Mouse (Mus musculus): ENCODE results near the gene Dtl. TPM values are rescaled to one million over a fixed set of nuclear protein-coding genes. Genes with fewer than 3 reads are reported as not detected.
A peak's percentile ranks its signal among the peaks of the same experiment; 100 is the strongest.

Gene Dtl
- polyA plus RNA-seq, 1 experiment = 2.3 TPM

DNA sequence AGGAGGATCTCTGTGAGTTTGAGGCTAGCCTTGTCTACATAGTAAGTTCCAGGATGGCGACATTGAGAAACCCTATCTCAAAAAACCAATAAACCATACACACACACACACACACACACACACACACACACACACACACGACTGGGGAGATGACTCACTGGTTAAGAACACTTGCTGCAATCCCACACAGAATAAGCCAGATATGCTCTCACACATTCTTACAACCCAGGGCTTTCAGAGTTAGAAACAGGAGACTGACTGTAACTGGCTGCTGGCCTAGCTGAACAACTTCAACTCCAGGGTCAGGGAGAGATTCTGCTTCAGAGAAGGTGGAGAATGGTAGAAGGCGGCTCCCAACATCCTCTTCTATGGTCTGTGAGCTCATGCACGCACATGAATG, 62.1 kb downstream of the Dtl start:
- TF ChIP-seq FLI1 (IDR thresholded peaks at IDR 0.05; ENCODE audit: low read length) (no peak), GATA1 (IDR thresholded peaks at IDR 0.05; ENCODE audit: borderline replicate concordance, low read length) (no peak)
- Histone ChIP-seq H3K27me3 (replicated peaks) (peaks cover 2% of the 10 kb centered on the region), H3K9me3 (peaks cover 5% of the 10 kb centered on the region), H3K4me1 (peaks cover 12% of the 10 kb centered on the region), H3K4me3 (replicated peaks) (no peak overlapping the region), H3K36me3 (replicated peaks; ENCODE audit: low read length) (no peaks in the 10 kb centered on the region)

DNA sequence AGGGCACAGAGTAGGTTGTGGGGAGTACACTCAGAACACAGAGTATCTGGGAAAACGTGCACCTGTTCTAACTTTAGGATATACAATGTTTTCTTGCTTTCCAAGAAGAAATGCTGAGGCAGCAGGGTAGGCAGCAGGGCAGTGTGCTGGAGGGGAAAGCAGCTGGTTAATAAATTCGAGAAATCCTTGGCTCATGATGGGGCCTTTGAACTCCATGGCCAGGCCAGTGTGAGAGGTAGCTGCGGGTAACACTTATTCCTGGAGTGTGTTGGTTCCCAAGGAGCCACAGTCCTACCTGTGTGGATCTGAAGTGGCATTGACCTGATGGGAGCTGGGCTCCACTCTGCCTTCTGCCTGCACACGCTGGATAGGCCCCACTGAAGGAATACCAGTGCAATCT, 63.0 kb downstream of the Dtl start:
- Histone ChIP-seq H3K4me3 (replicated peaks) (no peak overlapping the region), H3K27me3 (replicated peaks) (peaks cover 4% of the 10 kb centered on the region), H3K9me3 (peaks cover 8% of the 10 kb centered on the region), H3K4me1 (peaks cover 8% of the 10 kb centered on the region), H3K36me3 (replicated peaks; ENCODE audit: low read length) (no peaks in the 10 kb centered on the region)
- TF ChIP-seq GATA1 (IDR thresholded peaks at IDR 0.05; ENCODE audit: borderline replicate concordance, low read length) (no peak), FLI1 (IDR thresholded peaks at IDR 0.05; ENCODE audit: low read length) (no peak)

DNA sequence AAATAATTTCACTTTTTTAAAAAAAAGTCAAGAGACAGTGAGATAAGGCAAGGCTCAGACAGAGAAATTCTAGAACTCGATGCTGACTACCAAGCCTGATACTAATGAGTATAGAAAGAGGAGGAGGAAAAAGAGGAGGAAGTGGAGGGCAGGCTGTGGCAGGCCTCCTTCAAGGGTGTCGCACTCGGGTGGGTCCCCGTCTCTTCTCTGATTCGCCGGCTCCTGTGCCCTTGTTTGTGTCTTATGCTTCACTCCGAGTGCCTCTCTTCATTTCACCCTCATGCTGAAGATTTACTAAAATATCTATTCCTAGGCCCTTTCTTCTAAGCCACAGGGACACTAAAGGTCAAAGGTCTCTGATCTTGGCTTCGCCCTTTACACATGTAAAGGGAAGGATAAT, 63.8 kb downstream of the Dtl start:
- Histone ChIP-seq H3K36me3 (replicated peaks; ENCODE audit: low read length) (no peaks in the 10 kb centered on the region), H3K27me3 (replicated peaks) (peaks cover 4% of the 10 kb centered on the region), H3K4me3 (replicated peaks) (no peak overlapping the region), H3K9me3 (peaks cover 8% of the 10 kb centered on the region), H3K4me1 (peaks cover 16% of the 10 kb centered on the region)
- TF ChIP-seq FLI1 (IDR thresholded peaks at IDR 0.05; ENCODE audit: low read length) (no peak), GATA1 (IDR thresholded peaks at IDR 0.05; ENCODE audit: borderline replicate concordance, low read length) (no peak)

DNA sequence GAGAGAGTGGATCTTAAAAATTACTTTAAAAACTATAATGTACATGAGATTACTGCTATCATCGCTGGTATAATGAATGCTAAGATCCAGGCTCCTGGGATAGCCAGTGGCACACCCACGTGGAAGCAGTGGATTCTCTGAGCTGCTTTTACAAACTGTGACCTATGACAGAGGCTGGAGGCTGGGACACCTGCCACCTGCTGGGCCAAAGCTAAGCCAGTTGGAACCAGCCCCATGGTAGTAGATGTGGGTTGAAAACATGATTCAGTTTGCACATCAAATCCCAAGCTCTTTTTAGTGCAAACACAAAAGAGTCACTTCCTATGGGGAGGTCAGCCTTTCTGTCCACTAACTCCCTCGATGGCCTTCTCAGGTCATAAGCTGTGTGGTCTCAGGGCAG, 65.5 kb downstream of the Dtl start:
- no peaks in the 10 kb centered on the region for H3K36me3 ChIP-seq (replicated peaks; ENCODE audit: low read length)
- TF ChIP-seq FLI1 (IDR thresholded peaks at IDR 0.05; ENCODE audit: low read length) = no peak
- no peak for TF ChIP-seq GATA1 (IDR thresholded peaks at IDR 0.05; ENCODE audit: borderline replicate concordance, low read length)
- no peak overlapping the region for H3K4me3 ChIP-seq (replicated peaks)
- peaks cover 15% of the 10 kb centered on the region for H3K4me1 ChIP-seq
- peaks cover 8% of the 10 kb centered on the region for H3K9me3 ChIP-seq
- H3K27me3 ChIP-seq (replicated peaks) = peaks cover 4% of the 10 kb centered on the region

DNA sequence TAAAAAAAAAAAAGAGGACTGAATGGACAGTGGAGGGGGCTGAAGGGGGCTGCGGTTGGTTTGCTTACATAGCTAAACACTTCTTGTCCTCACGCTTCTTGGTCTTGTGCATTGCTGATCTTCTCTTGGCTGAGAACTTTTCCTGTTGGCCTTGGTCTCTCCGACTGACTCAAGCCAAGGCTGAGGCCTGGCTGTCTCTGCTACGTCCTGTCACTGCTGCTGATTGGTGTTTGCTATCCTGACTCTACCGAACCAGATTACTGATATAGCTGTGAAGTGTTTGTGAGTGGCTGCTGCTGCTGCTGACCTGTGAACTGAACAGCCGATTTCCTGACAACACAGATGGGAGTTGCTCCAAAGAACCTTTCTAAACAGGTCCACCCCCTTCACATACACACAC, 66.2 kb downstream of the Dtl start:
- H3K4me1 ChIP-seq = peaks cover 14% of the 10 kb centered on the region
- H3K36me3 ChIP-seq (replicated peaks; ENCODE audit: low read length) = no peaks in the 10 kb centered on the region
- H3K9me3 ChIP-seq = peaks cover 8% of the 10 kb centered on the region
- H3K4me3 ChIP-seq (replicated peaks) = no peak overlapping the region
- peaks cover 4% of the 10 kb centered on the region for H3K27me3 ChIP-seq (replicated peaks)
- TF ChIP-seq FLI1 (IDR thresholded peaks at IDR 0.05; ENCODE audit: low read length) (no peak), GATA1 (IDR thresholded peaks at IDR 0.05; ENCODE audit: borderline replicate concordance, low read length) (no peak)

DNA sequence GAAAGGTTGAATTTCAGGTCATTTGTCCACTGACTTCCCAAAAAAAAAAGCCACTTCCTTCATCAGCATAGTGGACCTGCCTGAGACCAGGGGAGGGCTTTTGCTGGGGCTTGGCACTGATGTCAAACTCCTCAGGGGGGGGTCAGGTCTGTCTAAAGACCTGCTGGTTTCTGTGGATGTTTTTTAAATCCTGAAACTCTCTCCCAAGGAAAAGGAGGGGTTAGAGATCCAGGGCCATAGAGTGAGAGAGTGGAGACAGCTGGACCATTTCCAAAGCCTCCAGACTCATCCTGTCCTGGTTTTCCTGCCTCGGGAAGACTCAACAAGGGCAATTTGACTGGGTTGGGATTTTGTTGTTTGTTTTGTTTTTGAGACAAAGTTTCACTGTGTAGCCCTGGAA, 68.6 kb downstream of the Dtl start:
- peaks cover 8% of the 10 kb centered on the region for H3K9me3 ChIP-seq
- H3K36me3 ChIP-seq (replicated peaks; ENCODE audit: low read length) = no peaks in the 10 kb centered on the region
- H3K27me3 ChIP-seq (replicated peaks) = peaks cover 4% of the 10 kb centered on the region
- TF ChIP-seq FLI1 (IDR thresholded peaks at IDR 0.05; ENCODE audit: low read length) (no peak), GATA1 (IDR thresholded peaks at IDR 0.05; ENCODE audit: borderline replicate concordance, low read length) (no peak)
- H3K4me3 ChIP-seq (replicated peaks) = no peak overlapping the region
- peaks cover 14% of the 10 kb centered on the region for H3K4me1 ChIP-seq

DNA sequence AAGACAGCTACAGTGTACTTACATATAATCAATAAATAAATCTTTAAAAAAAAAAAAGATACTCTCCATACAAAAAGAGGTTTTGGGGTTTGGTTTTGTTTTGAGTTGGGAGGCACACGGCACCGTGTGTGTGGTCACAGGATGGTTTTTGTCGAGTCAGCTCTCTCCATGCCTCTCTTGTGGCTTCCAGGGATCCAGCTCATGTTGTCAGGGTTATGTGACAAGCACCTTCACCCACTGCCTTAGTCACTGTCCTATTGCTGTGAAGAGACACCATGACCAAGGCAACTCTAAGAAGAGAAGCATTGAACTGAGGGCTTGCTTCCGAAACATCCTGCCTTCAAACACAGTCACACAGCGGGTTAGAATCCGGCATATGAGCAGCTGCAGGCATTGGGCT, 75.7 kb downstream of the Dtl start:
- Histone ChIP-seq H3K27me3 (replicated peaks) (peaks cover 11% of the 10 kb centered on the region), H3K36me3 (replicated peaks; ENCODE audit: low read length) (no peaks in the 10 kb centered on the region), H3K9me3 (no peaks in the 10 kb centered on the region), H3K4me1 (peaks cover 33% of the 10 kb centered on the region), H3K4me3 (replicated peaks) (no peak overlapping the region)
- TF ChIP-seq GATA1 (IDR thresholded peaks at IDR 0.05; ENCODE audit: borderline replicate concordance, low read length) = no peak
- no peak for TF ChIP-seq FLI1 (IDR thresholded peaks at IDR 0.05; ENCODE audit: low read length)

DNA sequence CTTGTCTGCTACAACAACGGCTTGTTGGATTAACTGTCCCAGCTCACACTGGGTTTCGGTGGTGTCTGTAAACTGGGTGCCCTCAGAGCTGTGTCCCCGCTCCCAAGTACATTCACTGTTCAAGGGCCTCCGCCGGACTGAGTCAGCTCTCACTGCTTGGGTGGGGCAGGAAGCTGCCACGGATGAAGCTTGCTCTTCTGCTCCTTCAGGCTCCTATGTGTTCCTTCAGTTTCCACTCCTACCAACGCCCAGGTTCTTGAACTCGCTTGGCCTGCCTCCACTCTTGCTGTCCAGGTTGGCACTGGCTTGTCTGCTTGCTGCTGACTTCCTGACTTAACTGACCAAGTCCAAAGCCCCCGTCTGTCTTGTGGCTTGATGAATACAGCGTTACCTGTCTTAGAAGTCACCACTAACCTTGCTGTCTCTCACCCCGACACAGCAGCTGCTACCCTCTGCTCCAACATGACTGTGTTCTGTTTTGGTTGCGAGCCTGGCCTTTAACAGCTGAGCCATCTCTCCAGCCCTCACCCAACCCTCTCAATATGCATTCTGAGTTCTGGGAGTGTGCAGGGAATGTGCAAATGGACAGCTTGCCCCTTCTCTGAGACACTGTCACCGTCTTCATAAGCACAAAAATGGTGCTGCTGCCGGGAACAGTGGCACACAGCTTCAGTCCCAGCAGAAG, 76.9 kb downstream of the Dtl start:
- Histone ChIP-seq H3K27me3 (replicated peaks) (peaks cover 11% of the 10 kb centered on the region), H3K9me3 (no peaks in the 10 kb centered on the region), H3K4me1 (peaks cover 45% of the 10 kb centered on the region), H3K4me3 (replicated peaks) (peak overlapping the region; percentile 29), H3K36me3 (replicated peaks; ENCODE audit: low read length) (no peaks in the 10 kb centered on the region)
- TF ChIP-seq FLI1 (IDR thresholded peaks at IDR 0.05; ENCODE audit: low read length) (no peak), GATA1 (IDR thresholded peaks at IDR 0.05; ENCODE audit: borderline replicate concordance, low read length) (no peak)

DNA sequence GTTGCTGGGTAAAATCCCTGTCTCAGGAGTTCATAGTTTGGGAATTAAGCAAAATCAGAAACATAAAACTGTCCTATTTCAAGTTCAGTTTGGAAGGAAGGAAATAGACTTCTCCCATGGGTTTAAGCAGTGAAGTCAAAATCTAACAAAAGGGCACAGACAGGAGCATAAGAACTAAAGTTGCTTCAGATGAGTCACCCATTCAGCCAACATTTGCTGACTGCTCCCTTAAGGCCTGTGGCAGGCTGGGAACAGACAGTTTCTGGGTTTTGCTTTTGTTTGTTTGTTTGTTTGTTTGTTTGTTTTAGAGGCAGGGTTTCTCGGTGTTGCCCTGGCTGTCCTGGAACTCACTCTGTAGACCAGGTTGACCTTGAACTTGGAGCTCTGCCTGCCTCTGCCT, 78.7 kb downstream of the Dtl start:
- Histone ChIP-seq H3K9me3 (no peaks in the 10 kb centered on the region), H3K4me3 (replicated peaks) (no peak overlapping the region), H3K27me3 (replicated peaks) (peaks cover 18% of the 10 kb centered on the region), H3K36me3 (replicated peaks; ENCODE audit: low read length) (no peaks in the 10 kb centered on the region), H3K4me1 (peaks cover 58% of the 10 kb centered on the region)
- TF ChIP-seq FLI1 (IDR thresholded peaks at IDR 0.05; ENCODE audit: low read length) (no peak), GATA1 (IDR thresholded peaks at IDR 0.05; ENCODE audit: borderline replicate concordance, low read length) (no peak)

DNA sequence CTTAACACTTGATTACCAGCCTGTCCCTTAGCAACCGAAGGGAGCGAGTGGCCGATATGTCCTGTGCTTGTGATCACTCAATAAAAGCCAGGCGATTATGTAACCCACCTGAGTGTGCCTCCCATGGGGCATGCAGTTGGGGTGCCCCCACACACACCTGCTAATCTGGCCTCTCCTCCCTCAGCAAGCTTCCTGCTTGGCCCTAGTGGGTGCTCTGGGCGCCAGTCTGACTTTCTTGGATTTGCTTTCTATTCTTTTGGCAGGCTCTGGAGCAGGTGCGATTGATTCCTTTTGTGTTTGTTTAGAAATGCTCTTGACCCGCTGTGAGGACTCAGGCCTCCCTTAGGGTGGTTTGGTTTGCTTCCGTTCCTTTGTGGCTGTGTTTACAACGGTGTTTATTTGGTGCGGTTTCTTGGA, 80.3 kb downstream of the Dtl start:
- Histone ChIP-seq H3K36me3 (replicated peaks; ENCODE audit: low read length) (no peaks in the 10 kb centered on the region), H3K9me3 (no peaks in the 10 kb centered on the region), H3K4me3 (replicated peaks) (no peak overlapping the region), H3K27me3 (replicated peaks) (peaks cover 31% of the 10 kb centered on the region), H3K4me1 (peaks cover 68% of the 10 kb centered on the region)
- TF ChIP-seq FLI1 (IDR thresholded peaks at IDR 0.05; ENCODE audit: low read length) = no peak
- no peak for TF ChIP-seq GATA1 (IDR thresholded peaks at IDR 0.05; ENCODE audit: borderline replicate concordance, low read length)

DNA sequence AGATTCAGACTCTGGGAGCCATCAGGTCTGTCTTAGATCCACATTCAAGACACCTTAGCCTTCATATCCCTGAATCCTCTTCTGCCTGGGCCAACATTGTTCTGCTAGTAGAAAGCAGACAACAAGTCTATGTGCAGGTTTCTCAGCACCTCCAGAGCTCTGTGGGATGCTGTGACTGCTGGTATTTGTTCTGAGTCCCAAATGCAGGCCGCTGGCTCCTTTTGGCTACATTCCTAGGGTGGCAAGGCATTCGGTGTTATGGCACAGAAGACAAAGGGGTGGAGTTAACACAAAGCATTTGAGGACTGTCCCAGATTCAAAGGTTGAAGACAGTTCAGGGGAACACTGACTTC, 81.1 kb downstream of the Dtl start:
- Histone ChIP-seq H3K27me3 (replicated peaks) (peaks cover 34% of the 10 kb centered on the region), H3K9me3 (no peaks in the 10 kb centered on the region), H3K4me3 (replicated peaks) (peak overlapping the region; percentile 57), H3K4me1 (peaks cover 66% of the 10 kb centered on the region), H3K36me3 (replicated peaks; ENCODE audit: low read length) (no peaks in the 10 kb centered on the region)
- TF ChIP-seq FLI1 (IDR thresholded peaks at IDR 0.05; ENCODE audit: low read length) = no peak
- TF ChIP-seq GATA1 (IDR thresholded peaks at IDR 0.05; ENCODE audit: borderline replicate concordance, low read length) = no peak

All from megakaryocyte, embryonic 14.5 days (primary cell).